Mouse (Mus musculus): ENCODE data around the gene Aym1. TPM values are rescaled to one million over a fixed set of nuclear protein-coding genes. Genes with fewer than 3 reads are reported as not detected.

The Aym1 gene
- not detected for polyA plus RNA-seq (2017; shearing (Covaris generic))

DNA sequence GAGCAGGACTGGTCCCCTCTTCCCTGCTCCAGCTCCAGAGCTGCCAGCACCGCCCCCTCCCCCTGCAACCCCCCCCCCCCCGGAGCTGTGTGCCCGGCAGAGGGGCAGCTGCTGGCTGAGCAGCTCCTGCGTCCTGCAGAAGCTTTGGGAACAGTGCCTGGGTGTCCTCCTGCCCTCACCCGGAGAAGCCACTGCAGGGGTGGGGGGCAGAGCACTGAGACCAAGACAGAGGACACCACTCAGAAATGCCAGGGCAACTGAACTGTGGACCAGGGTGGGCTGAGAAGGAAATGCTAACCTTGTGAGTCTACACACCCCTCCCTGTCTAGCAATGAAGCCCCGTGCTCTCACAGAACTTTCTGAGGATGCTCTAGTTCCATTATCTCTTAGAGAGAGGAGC lies at the start of gene Aym1:
TSS of gene Aym1 (plus strand) at position 109 of the 400 bp plus-strand sequence.

GRCm38 (mm10) chr5:113310377-113311003 lies 46.6 kb upstream of the Aym1 start, which contains the start of gene Sgsm1:
Sgsm1 (minus strand) TSS chr5:113310786.

Other genes with a start within 250 kb of the Aym1 start
- 0.10 TPM for gene 2900026A02Rik, start 136.1 kb upstream of the Aym1 start, polyA plus RNA-seq (2017; shearing (Covaris generic))
- not detected for gene Tmem211, start 130.4 kb upstream of the Aym1 start, polyA plus RNA-seq (2017; shearing (Covaris generic))
- gene Sgsm1, start 46.5 kb upstream of the Aym1 start, polyA plus RNA-seq (2017; shearing (Covaris generic)): not detected
- gene Wscd2, start 133.0 kb downstream of the Aym1 start, polyA plus RNA-seq (2017; shearing (Covaris generic)): 1.7 TPM

Data from naive thymus-derived CD4-positive, alpha-beta T cell, adult 5 months (primary cell).